Mouse (Mus musculus) CH12.LX (cell line): ENCODE measurements around the gene Laptm5. TPM values are rescaled to one million over a fixed set of nuclear protein-coding genes. Genes with fewer than 3 reads are reported as not detected.
A peak's percentile ranks its signal among the peaks of the same experiment; 100 is the strongest.

Experiments used
- DNase-seq: peaks from one replicate; pipeline ENCODE4 v3.0.0-alpha.2; 2013; ENCODE audit errors: extremely low read depth
- H3K27ac ChIP-seq: 2 replicates; pipeline ENCODE4 v1.5.1; 2012; ENCODE audit warnings: low read depth, mild to moderate bottlenecking, control low read depth, moderate library complexity; ENCODE audit not compliant: insufficient read depth
- H3K27me3 ChIP-seq: replicated peaks from 2 replicates; pipeline ENCODE3; 2012; ENCODE audit warnings: inconsistent platforms
- H3K36me3 ChIP-seq, 2 experiments: replicated peaks in 1 of 2; 2 replicates each; pipeline versions ENCODE3 to v1.6.1; 2012; ENCODE audit warnings: inconsistent platforms in 1 of 2, low read length in 1 of 2, mild to moderate bottlenecking in 1 of 2, mixed read lengths in 1 of 2, moderate library complexity in 1 of 2; ENCODE audit not compliant: control insufficient read depth in 1 of 2, insufficient read depth in 1 of 2
- H3K4me1 ChIP-seq, 2 experiments: 2 replicates each; pipeline ENCODE4 v1.6.1; 2012; ENCODE audit warnings: inconsistent platforms in 1 of 2, moderate library complexity in 1 of 2; ENCODE audit not compliant: insufficient read depth in 2 of 2, control insufficient read depth in 1 of 2
- H3K4me2 ChIP-seq: 2 replicates; pipeline ENCODE4 v1.6.1; 2012; ENCODE audit warnings: low read depth, mild to moderate bottlenecking, control low read depth; ENCODE audit not compliant: poor library complexity, insufficient read depth, severe bottlenecking
- H3K4me3 ChIP-seq, 3 experiments: fragments of 150-350 bp in 1 of 3; sonication (generic) in 1 of 3; replicated peaks in 1 of 3; 2 replicates each; pipeline versions ENCODE3 to v1.5.1; 2011 to 2012; ENCODE audit warnings: low read depth in 2 of 3, low read length in 2 of 3, mild to moderate bottlenecking in 2 of 3, moderate library complexity in 2 of 3, control low read depth in 1 of 3, improper control_type of control experiment in 1 of 3, inconsistent platforms in 1 of 3, mixed read lengths in 1 of 3; ENCODE audit not compliant: poor library complexity in 1 of 3
- H3K79me2 ChIP-seq: replicated peaks from 2 replicates; pipeline ENCODE4 v1.6.1; 2012; ENCODE audit warnings: mild to moderate bottlenecking, moderate library complexity; ENCODE audit not compliant: control insufficient read depth, poor library complexity, insufficient read depth, severe bottlenecking; ENCODE audit errors: extremely low read depth
- H3K9ac ChIP-seq: 2 replicates; pipeline ENCODE4 v1.6.1; 2012; ENCODE audit warnings: low read depth, mild to moderate bottlenecking, control low read depth, moderate library complexity; ENCODE audit not compliant: insufficient read depth
- H3K9me3 ChIP-seq: replicated peaks from 2 replicates; pipeline ENCODE3; 2012; ENCODE audit warnings: low read length, inconsistent platforms, mixed read lengths
- BHLHE40 ChIP-seq: IDR thresholded peaks from 2 replicates; pipeline ENCODE4 v1.6.1; 2011; ENCODE audit warnings: mild to moderate bottlenecking, low read depth, low read length, improper control_type of control experiment
- CHD2 ChIP-seq: IDR thresholded peaks from 2 replicates; pipeline ENCODE4 v1.6.1; 2011; ENCODE audit warnings: low read length, improper control_type of control experiment
- CTCF ChIP-seq, 2 experiments: IDR thresholded peaks in 1 of 2; conservative IDR thresholded peaks in 1 of 2; 2 replicates each; pipeline ENCODE4 v1.5.1; 2011 to 2012; ENCODE audit warnings: low read depth in 2 of 2, low read length in 2 of 2, improper control_type of control experiment in 1 of 2, inconsistent platforms in 1 of 2, mild to moderate bottlenecking in 1 of 2, moderate library complexity in 1 of 2
- E2F4 ChIP-seq: IDR thresholded peaks from 2 replicates; pipeline ENCODE4 v1.6.1; 2011; ENCODE audit warnings: low read depth, low read length, improper control_type of control experiment; ENCODE audit not compliant: insufficient replicate concordance
- ELF1 ChIP-seq: IDR thresholded peaks from 2 replicates; pipeline ENCODE4 v1.6.1; 2014; ENCODE audit warnings: low read depth, mild to moderate bottlenecking, inconsistent platforms, low read length, improper control_type of control experiment
- EP300 ChIP-seq: IDR thresholded peaks from 2 replicates; pipeline ENCODE4 v1.6.1; 2011; ENCODE audit warnings: low read length, improper control_type of control experiment
- ETS1 ChIP-seq: conservative IDR thresholded peaks from 2 replicates; pipeline ENCODE4 v1.6.1; 2012; ENCODE audit warnings: low read depth, mild to moderate bottlenecking, inconsistent platforms, low read length, improper control_type of control experiment, moderate library complexity
- GABPA ChIP-seq: IDR thresholded peaks from 2 replicates; pipeline ENCODE4 v1.6.1; 2012; ENCODE audit warnings: low read depth, low read length, improper control_type of control experiment, inconsistent platforms; ENCODE audit not compliant: insufficient replicate concordance
- HCFC1 ChIP-seq: IDR thresholded peaks from 2 replicates; pipeline ENCODE4 v1.6.1; 2012; ENCODE audit warnings: low read depth, mild to moderate bottlenecking, inconsistent platforms, low read length, improper control_type of control experiment
- IRF4 ChIP-seq: IDR thresholded peaks from 2 replicates; pipeline ENCODE4 v1.6.1; 2014; ENCODE audit warnings: low read depth, mild to moderate bottlenecking, inconsistent platforms, low read length, improper control_type of control experiment
- JUN ChIP-seq: IDR thresholded peaks from 2 replicates; pipeline ENCODE4 v1.6.1; 2011; ENCODE audit warnings: low read depth, mild to moderate bottlenecking, low read length, improper control_type of control experiment, moderate library complexity; ENCODE audit not compliant: insufficient read depth
- JUND ChIP-seq: conservative IDR thresholded peaks from 2 replicates; pipeline ENCODE4 v1.6.1; 2011; ENCODE audit warnings: low read depth, low read length, improper control_type of control experiment
- KAT2A ChIP-seq: IDR thresholded peaks from 2 replicates; pipeline ENCODE4 v1.6.1; 2012; ENCODE audit warnings: low read length, improper control_type of control experiment, inconsistent platforms; ENCODE audit not compliant: insufficient replicate concordance
- MAX ChIP-seq: IDR thresholded peaks from 2 replicates; pipeline ENCODE4 v1.6.1; 2011; ENCODE audit warnings: low read length, improper control_type of control experiment
- MAZ ChIP-seq: IDR thresholded peaks from 2 replicates; pipeline ENCODE4 v1.6.1; 2012; ENCODE audit warnings: low read depth, mild to moderate bottlenecking, inconsistent platforms, low read length, improper control_type of control experiment, moderate library complexity
- MEF2A ChIP-seq: IDR thresholded peaks from 2 replicates; pipeline ENCODE4 v1.6.1; 2014; ENCODE audit warnings: low read depth, mild to moderate bottlenecking, inconsistent platforms, low read length, improper control_type of control experiment, borderline replicate concordance
- MXI1 ChIP-seq: IDR thresholded peaks from 2 replicates; pipeline ENCODE4 v1.6.1; 2011; ENCODE audit warnings: mild to moderate bottlenecking, low read depth, low read length, improper control_type of control experiment
- MYC ChIP-seq: IDR thresholded peaks from 2 replicates; pipeline ENCODE4 v1.6.1; 2011; ENCODE audit warnings: low read depth, mild to moderate bottlenecking, improper control_type of control experiment, low read length
- NELFE ChIP-seq: IDR thresholded peaks from 2 replicates; pipeline ENCODE4 v1.6.1; 2011; ENCODE audit warnings: low read depth, low read length, improper control_type of control experiment
- NRF1 ChIP-seq: IDR thresholded peaks from 2 replicates; pipeline ENCODE4 v1.6.1; 2014; ENCODE audit warnings: low read depth, mild to moderate bottlenecking, inconsistent platforms, low read length, improper control_type of control experiment, moderate library complexity
- PAX5 ChIP-seq: IDR thresholded peaks from 2 replicates; pipeline ENCODE4 v1.6.1; 2012; ENCODE audit warnings: low read length, inconsistent platforms, mixed read lengths
- POLR2A ChIP-seq: IDR thresholded peaks from 2 replicates; pipeline ENCODE4 v1.6.1; 2011; ENCODE audit warnings: low read depth, mild to moderate bottlenecking, improper control_type of control experiment, low read length
- RAD21 ChIP-seq: IDR thresholded peaks from 2 replicates; pipeline ENCODE4 v1.6.1; 2011; ENCODE audit warnings: low read depth, mild to moderate bottlenecking, low read length, improper control_type of control experiment, moderate library complexity
- RCOR1 ChIP-seq: conservative IDR thresholded peaks from 2 replicates; pipeline ENCODE4 v1.6.1; 2012; ENCODE audit warnings: low read depth, mild to moderate bottlenecking, inconsistent platforms, low read length, improper control_type of control experiment
- SIN3A ChIP-seq: IDR thresholded peaks from 2 replicates; pipeline ENCODE4 v1.6.1; 2012; ENCODE audit warnings: low read length, improper control_type of control experiment, inconsistent platforms
- TBP ChIP-seq: conservative IDR thresholded peaks from 2 replicates; pipeline ENCODE4 v1.6.1; 2011; ENCODE audit warnings: low read depth, low read length, improper control_type of control experiment
- TCF12 ChIP-seq: IDR thresholded peaks from 2 replicates; pipeline ENCODE4 v1.6.1; 2014; ENCODE audit warnings: low read depth, mild to moderate bottlenecking, inconsistent platforms, low read length, improper control_type of control experiment
- UBTF ChIP-seq: IDR thresholded peaks from 2 replicates; pipeline ENCODE4 v1.6.1; 2012; ENCODE audit warnings: low read depth, mild to moderate bottlenecking, inconsistent platforms, low read length, improper control_type of control experiment, moderate library complexity
- USF1 ChIP-seq: IDR thresholded peaks from 2 replicates; pipeline ENCODE4 v1.6.1; 2014; ENCODE audit warnings: low read depth, mild to moderate bottlenecking, inconsistent platforms, low read length, improper control_type of control experiment
- USF2 ChIP-seq: conservative IDR thresholded peaks from 2 replicates; pipeline ENCODE4 v1.6.1; 2011; ENCODE audit warnings: low read depth, low read length, improper control_type of control experiment
- ZC3H11A ChIP-seq: IDR thresholded peaks from 2 replicates; pipeline ENCODE4 v1.6.1; 2012; ENCODE audit warnings: low read depth, mild to moderate bottlenecking, inconsistent platforms, low read length, improper control_type of control experiment
- ZKSCAN1 ChIP-seq: IDR thresholded peaks from 2 replicates; pipeline ENCODE4 v1.6.1; 2012; ENCODE audit warnings: low read depth, inconsistent platforms, low read length, improper control_type of control experiment, borderline replicate concordance
- ZMIZ1 ChIP-seq: IDR thresholded peaks from 2 replicates; pipeline ENCODE4 v1.6.1; 2012; ENCODE audit warnings: low read depth, mild to moderate bottlenecking, inconsistent platforms, low read length, improper control_type of control experiment
- dilution Hi-C: fragments of 300-500 bp; cut with MboI; formaldehyde crosslinking; loops from 2 replicates; pipeline ENCODE4 v1.14.3; 2020; ENCODE audit warnings: low sequenced_read_pairs; ENCODE audit not compliant: extremely low pct_unique_long_range_greater_than_20kb, extremely low pct_ligation_motif_present
- in situ Hi-C: fragments of 300-500 bp; cut with MboI; formaldehyde crosslinking; loops from 3 replicates; pipeline ENCODE4 v1.14.3; 2019; ENCODE audit warnings: low sequenced_read_pairs, low pct_ligation_motif_present, low pct_unique_long_range_greater_than_20kb, mixed read lengths
- polyA plus RNA-seq: library from polyadenylated mRNA; unstranded; fragments of >175 nt; gene quantifications from 2 replicates; pipeline ENCODE4 v1.2.1, GENCODE M21; 2012; ENCODE audit warnings: low read depth; ENCODE audit not compliant: insufficient read length
- total RNA-seq, 2 experiments: library from RNA; depleted of rRNA; stranded (reverse); fragments of 300-350 nt in 1 of 2; fragments of >200 nt in 1 of 2; gene quantifications; 2 replicates each; pipeline ENCODE4 v1.2.3; 2012 to 2014

The Laptm5 gene
- total and polyA plus RNA-seq, 3 experiments, result 41.1 to 594 (median 225) TPM

DNA sequence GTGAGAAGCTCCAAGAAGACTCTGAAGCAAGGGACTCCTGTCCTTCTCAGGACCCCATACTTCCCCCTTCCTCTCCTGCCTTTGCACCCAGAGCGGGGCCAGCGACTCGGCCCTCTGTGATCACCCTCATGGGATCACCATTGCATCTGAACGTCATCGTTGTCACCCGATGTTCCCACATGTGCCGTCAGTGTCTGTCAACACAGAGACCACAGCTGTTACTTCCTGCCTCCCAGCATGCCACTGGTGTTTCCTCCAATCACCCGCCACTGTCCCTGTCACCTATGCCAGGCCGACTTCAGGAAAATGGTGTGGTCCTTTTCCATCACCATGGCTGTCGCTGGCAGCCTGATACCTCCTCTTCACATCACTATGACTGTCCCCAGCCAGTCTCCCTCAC lies 9.1 kb downstream of the Laptm5 start:
- DNase-seq, result no peak
- Histone ChIP-seq H3K4me2 (peak overlapping the region; percentile 85), H3K9me3 (no peaks in the 10 kb centered on the region), H3K27ac (peak overlapping the region; percentile 90), H3K36me3 (peaks cover 70 to 91% of the 10 kb centered on the region in 2 experiments), H3K79me2 (peaks cover 97% of the 10 kb centered on the region), H3K27me3 (no peaks in the 10 kb centered on the region), H3K9ac (peak overlapping the region; percentile 82), H3K4me1 (peaks cover 47 to 97% of the 10 kb centered on the region in 2 experiments), H3K4me3 (peak overlapping the region in 1 of 3 experiments; percentile 11)
- in situ Hi-C loops (no loop called here), dilution Hi-C loops (no loop called here)
- TF ChIP-seq TCF12 (no peak), BHLHE40 (peak; percentile 72), MAX (peak; percentile 72), ZMIZ1 (no peak), CHD2 (no peak), SIN3A (peak; percentile 92), NRF1 (no peak), UBTF (no peak), TBP (no peak), RCOR1 (no peak), ZKSCAN1 (no peak), USF2 (no peak), POLR2A (no peak), ZC3H11A (no peak), E2F4 (no peak), MXI1 (peak; percentile 73), KAT2A (no peak), EP300 (no peak), JUN (no peak), JUND (no peak), NELFE (no peak), MAZ (no peak), MYC (no peak), CTCF (conservative IDR thresholded peaks at IDR 0.05 in 1 of 2, IDR thresholded peaks at IDR 0.05 in 1 of 2; ENCODE audit: low read depth in 2 of 2, low read length in 2 of 2) (no peak), PAX5 (no peak), MEF2A (no peak), GABPA (no peak), HCFC1 (no peak), ELF1 (peak; percentile 67), ETS1 (peak; percentile 68), IRF4 (no peak), RAD21 (no peak), USF1 (no peak)
